Mouse (Mus musculus) ES-E14 (cell line): ENCODE measurements around the gene Lrg1. TPM values are rescaled to one million over a fixed set of nuclear protein-coding genes. Genes with fewer than 3 reads are reported as not detected.

Source experiments
- DNase-seq: peaks from one replicate; pipeline ENCODE4 v3.0.0-alpha.2; 2013; ENCODE audit warnings: low read depth, low spot score
- H3K27ac ChIP-seq: 2 replicates; pipeline ENCODE4 v1.5.1; 2012; ENCODE audit warnings: low read depth, mild to moderate bottlenecking, low read length, moderate library complexity, mixed read lengths; ENCODE audit not compliant: poor library complexity, insufficient read depth, severe bottlenecking
- H3K36me3 ChIP-seq: 2 replicates; pipeline ENCODE4 v1.6.1; 2012; ENCODE audit warnings: mild to moderate bottlenecking, low read length, moderate library complexity, mixed read lengths; ENCODE audit not compliant: control insufficient read depth, poor library complexity, insufficient read depth, severe bottlenecking
- H3K4me1 ChIP-seq, 2 experiments: fragments of 150-350 bp in 1 of 2; sonication (generic) in 1 of 2; 2 replicates each; pipeline ENCODE4 v1.6.1; 2012; ENCODE audit warnings: low read length in 2 of 2, mild to moderate bottlenecking in 1 of 2, mixed read lengths in 1 of 2; ENCODE audit not compliant: control insufficient read depth in 2 of 2, insufficient read depth in 2 of 2, poor library complexity in 1 of 2
- H3K4me3 ChIP-seq, 2 experiments: fragments of 150-350 bp in 1 of 2; sonication (generic) in 1 of 2; 2 replicates each; pipeline ENCODE4 v1.5.1; 2012; ENCODE audit warnings: low read length in 2 of 2, low read depth in 1 of 2, mild to moderate bottlenecking in 1 of 2, mixed read lengths in 1 of 2; ENCODE audit not compliant: insufficient read depth in 1 of 2, poor library complexity in 1 of 2, severe bottlenecking in 1 of 2
- H3K9ac ChIP-seq: 2 replicates; pipeline ENCODE4 v1.6.1; 2012; ENCODE audit warnings: low read depth, mild to moderate bottlenecking, low read length, mixed read lengths; ENCODE audit not compliant: poor library complexity, insufficient read depth, severe bottlenecking
- H3K9me3 ChIP-seq: fragments of 150-350 bp; sonication (generic); 2 replicates; pipeline ENCODE4 v1.6.1; 2012; ENCODE audit warnings: low read depth, mild to moderate bottlenecking, low read length; ENCODE audit not compliant: control insufficient read depth, insufficient read depth
- CHD2 ChIP-seq: IDR thresholded peaks from 2 replicates; pipeline ENCODE4 v1.6.1; 2014; ENCODE audit warnings: mild to moderate bottlenecking, low read depth, low read length, inconsistent platforms
- HCFC1 ChIP-seq: IDR thresholded peaks from 2 replicates; pipeline ENCODE4 v1.6.1; 2012; ENCODE audit warnings: low read length, inconsistent platforms, borderline replicate concordance; ENCODE audit not compliant: insufficient read depth
- MAFK ChIP-seq: IDR thresholded peaks from 2 replicates; pipeline ENCODE4 v1.6.1; 2014; ENCODE audit warnings: mild to moderate bottlenecking, low read depth, low read length, inconsistent platforms; ENCODE audit not compliant: insufficient read depth
- ZC3H11A ChIP-seq: IDR thresholded peaks from 2 replicates; pipeline ENCODE4 v1.6.1; 2012; ENCODE audit warnings: low read depth, mild to moderate bottlenecking, inconsistent platforms, low read length, borderline replicate concordance
- ZNF384 ChIP-seq: IDR thresholded peaks from 2 replicates; pipeline ENCODE4 v1.6.1; 2012; ENCODE audit warnings: low read depth, low read length, inconsistent platforms
- in situ Hi-C, 2 experiments: fragments of 600-800 bp; cut with MboI; formaldehyde crosslinking; loops; one replicate each; pipeline ENCODE4 v1.15.1; 2025; ENCODE audit warnings: low sequenced_read_pairs in 2 of 2, inconsistent platforms in 1 of 2; ENCODE audit not compliant: unreplicated experiment in 2 of 2
- total RNA-seq: library from RNA; depleted of rRNA; stranded (reverse); fragments of 300-350 nt; gene quantifications from 2 replicates; pipeline ENCODE4 v1.2.3, GENCODE M21; 2012

Gene Lrg1
- total RNA-seq, 1 experiment: not detected

GRCm38 (mm10) chr17:56102158-56102557 lies 19.6 kb downstream of the Lrg1 start:
- Histone ChIP-seq H3K4me3 (no peak overlapping the region), H3K4me1 (no peaks in the 10 kb centered on the region), H3K9me3 (no peaks in the 10 kb centered on the region), H3K9ac (no peak overlapping the region), H3K36me3 (peaks cover 62% of the 10 kb centered on the region), H3K27ac (no peak overlapping the region)
- TF ChIP-seq HCFC1 (no peak), ZNF384 (no peak), CHD2 (no peak), ZC3H11A (no peak), MAFK (no peak)
- DNase-seq: no peak
- in situ Hi-C loops: no loop called here

- no peak for TF ChIP-seq HCFC1
- no peak for TF ChIP-seq ZC3H11A
- no peak for TF ChIP-seq CHD2
- TF ChIP-seq ZNF384: no peak
- TF ChIP-seq MAFK: no peak
- Histone ChIP-seq H3K36me3 (peaks cover 75% of the 10 kb centered on the region), H3K4me3 (no peak overlapping the region), H3K9me3 (no peaks in the 10 kb centered on the region), H3K27ac (no peak overlapping the region), H3K4me1 (no peaks in the 10 kb centered on the region), H3K9ac (no peak overlapping the region)
- in situ Hi-C loops: no loop called here
- no peak for DNase-seq
Measured at GRCm38 (mm10) chr17:56100811-56101210, 21.0 kb downstream of the Lrg1 start.

- TF ChIP-seq ZNF384: no peak
- no peak for TF ChIP-seq MAFK
- no peak for TF ChIP-seq ZC3H11A
- TF ChIP-seq CHD2: no peak
- TF ChIP-seq HCFC1: no peak
- Histone ChIP-seq H3K4me3 (no peak overlapping the region), H3K9me3 (no peaks in the 10 kb centered on the region), H3K36me3 (peaks cover 80% of the 10 kb centered on the region), H3K27ac (no peak overlapping the region), H3K9ac (no peak overlapping the region), H3K4me1 (no peaks in the 10 kb centered on the region)
- in situ Hi-C loops: no loop called here
- no peak for DNase-seq
Measured at GRCm38 (mm10) chr17:56098711-56099572, 22.9 kb downstream of the Lrg1 start.

- H3K9ac ChIP-seq: no peak overlapping the region
- H3K27ac ChIP-seq: no peak overlapping the region
- H3K36me3 ChIP-seq: peaks cover 80% of the 10 kb centered on the region
- H3K9me3 ChIP-seq: no peaks in the 10 kb centered on the region
- no peak overlapping the region for H3K4me3 ChIP-seq
- TF ChIP-seq MAFK (no peak), ZNF384 (no peak), CHD2 (no peak), ZC3H11A (no peak), HCFC1 (no peak)
- no peaks in the 10 kb centered on the region for H3K4me1 ChIP-seq
- DNase-seq: no peak
- in situ Hi-C loops: no loop called here
Measured at GRCm38 (mm10) chr17:56098180-56098579, 23.6 kb downstream of the Lrg1 start.
